Mouse (Mus musculus) heart, postnatal 10 days (tissue): ENCODE data around the gene Swap70. TPM values are rescaled to one million over a fixed set of nuclear protein-coding genes. Genes with fewer than 3 reads are reported as not detected.

ENCODE experiments used
- DNase-seq, 2 experiments: peaks; one replicate each; pipeline ENCODE4 v3.0.0; 2021
- intact Hi-C: fragments of 180-260 bp; cut with DNase I; formaldehyde crosslinking; loops from one replicate; pipeline ENCODE4 v1.15.1; 2025
- total RNA-seq, 2 experiments: library from RNA; stranded (reverse); gene quantifications; 2 replicates each; pipeline ENCODE4 v1.2.3; 2021

The Swap70 gene
- total RNA-seq, 2 experiments from 2014 or later: 19.8 to 21.5 TPM

DNA sequence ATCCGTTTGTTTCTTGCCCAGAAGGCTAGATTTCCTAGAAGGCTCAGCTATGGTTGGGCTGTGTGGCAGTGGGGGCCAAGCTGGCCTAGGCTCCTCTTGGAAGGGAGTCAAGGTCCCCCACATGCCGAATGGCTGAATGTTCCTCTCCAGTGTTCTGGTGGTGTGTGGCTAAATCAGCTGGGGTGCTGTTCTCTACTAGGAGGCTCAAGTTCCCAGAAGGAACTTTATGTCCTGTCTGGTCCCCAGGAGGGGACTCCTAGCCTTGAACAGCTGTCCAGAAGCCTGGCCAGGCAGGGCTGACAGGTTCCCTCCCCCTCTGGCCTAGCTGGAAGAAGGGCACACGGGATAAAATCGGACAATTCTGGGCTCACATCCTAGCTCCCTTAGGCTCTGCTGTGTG, 76.1 kb downstream of the Swap70 start:
- intact Hi-C loops: no loop called here
- DNase-seq: no peak

- no peak for DNase-seq
- intact Hi-C loops: no loop called here
These were observed 76.6 kb downstream of the Swap70 start for GRCm38 (mm10) chr7:110298090-110298489.

DNA sequence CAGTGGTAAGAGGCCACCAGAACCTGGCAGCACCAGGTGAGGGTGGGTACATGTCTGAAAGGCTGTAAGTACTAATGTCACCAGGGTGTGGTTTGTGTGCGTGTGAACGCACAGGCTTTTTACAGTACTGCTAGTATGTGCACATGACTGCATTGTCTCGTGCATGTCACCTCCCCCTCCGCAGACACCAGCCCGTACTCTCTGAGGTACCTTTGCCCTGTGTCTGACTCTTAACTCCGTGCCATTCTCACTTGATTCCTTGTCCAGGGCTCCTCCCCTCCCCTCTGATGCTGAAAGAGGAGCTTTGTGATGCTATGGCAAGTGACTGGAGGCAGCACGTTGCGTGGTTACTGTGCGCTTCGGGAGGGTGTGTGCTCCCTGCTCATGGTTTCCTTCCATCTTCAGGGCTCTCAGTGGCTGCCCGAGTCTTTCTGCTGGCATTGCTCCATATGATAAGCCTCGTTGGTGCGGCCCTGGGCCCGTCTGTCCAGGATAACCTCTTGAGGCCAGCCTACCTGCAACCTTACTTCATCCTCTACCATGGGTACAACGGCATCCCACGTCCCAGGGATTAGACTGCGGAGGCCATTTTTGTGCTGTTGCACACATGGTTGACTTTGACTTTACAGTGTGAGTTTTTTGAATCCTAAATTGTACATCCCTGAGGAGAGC, 77.4 kb downstream of the Swap70 start:
- no peak for DNase-seq
- intact Hi-C loops: no loop called here

DNA sequence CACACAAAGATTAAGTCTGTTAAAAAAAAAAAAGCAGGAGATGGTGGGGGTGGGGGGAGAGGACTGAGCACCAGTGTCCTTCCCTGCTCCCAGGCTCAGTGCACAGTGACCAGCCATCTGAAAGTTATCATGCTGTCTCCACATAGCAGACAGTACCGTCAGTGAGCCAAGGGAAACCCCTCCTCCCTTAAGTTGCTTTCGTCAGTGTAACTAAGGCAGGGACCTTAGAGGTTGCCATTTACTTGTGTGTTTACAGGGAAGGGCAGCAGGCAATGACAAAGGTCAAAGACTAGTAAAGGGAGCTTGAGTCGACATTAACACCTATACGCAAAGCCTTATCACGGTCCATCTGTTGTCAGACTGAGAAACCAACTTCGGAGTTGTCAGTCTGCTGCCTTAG, 81.4 kb downstream of the Swap70 start:
- no peak for DNase-seq
- intact Hi-C loops: no loop called here

DNA sequence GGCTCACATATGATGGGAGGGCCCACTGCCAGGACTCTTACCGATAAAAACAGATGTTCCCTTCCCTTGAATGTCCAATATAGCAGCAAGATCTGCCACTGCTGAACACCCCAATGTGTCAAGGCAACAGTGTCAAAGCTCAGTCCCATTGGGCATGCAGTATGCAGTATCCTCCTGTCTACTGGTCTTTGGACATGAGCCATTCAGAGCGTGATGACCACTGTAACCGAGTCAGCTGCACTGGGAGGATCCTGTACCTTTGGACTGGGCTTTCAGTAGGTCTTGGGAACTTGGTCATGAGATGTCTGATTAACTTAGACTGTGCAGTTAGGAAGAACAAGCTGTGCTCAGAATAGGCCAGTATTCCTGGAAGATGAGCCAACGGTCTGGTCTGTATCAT, 84.0 kb downstream of the Swap70 start:
- intact Hi-C loops: no loop called here
- no peak for DNase-seq

- DNase-seq: no peak
- intact Hi-C loops: no loop called here
These were observed 84.8 kb downstream of the Swap70 start for GRCm38 (mm10) chr7:110306281-110306680.

DNA sequence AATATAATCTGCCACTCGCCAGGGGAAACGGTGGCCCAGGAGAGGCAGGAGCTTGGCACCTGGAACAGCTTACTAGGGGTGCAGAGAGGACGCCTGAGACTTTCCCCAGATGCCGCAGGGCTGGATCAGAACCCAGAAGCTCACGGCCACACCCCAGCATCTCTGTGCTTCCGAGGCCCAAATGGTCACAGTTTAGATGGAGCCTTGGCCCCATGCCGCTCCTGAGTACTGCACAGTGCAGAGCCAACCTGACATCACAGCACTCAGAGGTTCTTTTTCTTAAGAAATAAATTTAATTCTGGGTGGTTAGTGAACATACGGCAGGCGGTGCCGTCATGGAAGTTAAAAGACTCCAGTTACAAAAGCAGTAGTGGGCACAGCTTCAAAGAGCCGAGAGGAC, 86.2 kb downstream of the Swap70 start:
- intact Hi-C loops: no loop called here
- no peak for DNase-seq

DNA sequence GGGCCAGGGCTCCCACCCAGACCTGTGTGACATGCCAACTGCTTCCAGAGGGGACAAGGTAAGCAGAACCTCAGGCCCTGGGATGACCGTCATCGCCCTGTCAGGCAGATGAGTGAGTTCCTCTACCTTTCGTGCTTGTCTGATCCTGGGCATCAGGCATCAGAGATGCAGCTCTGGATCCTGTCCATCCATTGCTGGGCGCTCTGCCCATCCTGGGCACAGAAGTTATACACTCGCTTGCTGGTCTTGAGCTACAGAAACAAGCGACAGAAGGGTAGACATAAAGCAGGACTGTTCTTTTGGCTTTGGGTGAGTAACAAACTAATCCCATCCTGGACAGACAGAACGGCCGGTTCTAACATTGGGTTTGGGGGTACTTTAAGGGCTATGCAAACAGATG, 87.7 kb downstream of the Swap70 start:
- intact Hi-C loops: no loop called here
- DNase-seq: no peak

GRCm38 (mm10) chr7:110313392-110314055, 92.0 kb downstream of the Swap70 start:
- DNase-seq: no peak
- intact Hi-C loops: no loop called here

DNA sequence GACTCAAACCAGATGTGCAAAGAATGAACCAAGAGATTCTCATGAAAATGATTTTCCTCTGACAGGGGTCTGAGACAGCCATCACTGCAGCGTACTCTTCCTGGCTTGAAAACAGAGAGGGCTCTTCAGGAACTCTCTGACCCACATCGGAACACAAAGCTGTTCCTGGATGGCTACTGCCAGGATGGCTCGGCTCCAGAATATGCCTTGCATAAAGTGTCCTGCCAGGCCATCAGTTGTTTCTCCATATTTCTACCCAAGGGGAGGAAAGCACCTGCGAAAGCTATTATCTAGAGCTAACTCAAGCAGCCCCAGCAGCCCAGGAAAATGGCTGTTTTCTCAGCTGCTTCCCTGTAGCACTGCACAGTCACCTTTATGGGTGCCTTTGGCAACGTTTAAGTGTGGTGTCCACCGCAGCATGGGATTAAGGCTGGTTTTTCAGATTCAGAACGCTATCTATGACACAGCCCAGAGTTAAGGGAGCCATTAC, 92.9 kb downstream of the Swap70 start:
- no peak for DNase-seq
- intact Hi-C loops: no loop called here

GRCm38 (mm10) chr7:110315352-110315751, 93.8 kb downstream of the Swap70 start:
- no peak for DNase-seq
- intact Hi-C loops: no loop called here

- DNase-seq: no peak
- intact Hi-C loops: no loop called here
These were observed 95.9 kb downstream of the Swap70 start for GRCm38 (mm10) chr7:110317412-110317811.

DNA sequence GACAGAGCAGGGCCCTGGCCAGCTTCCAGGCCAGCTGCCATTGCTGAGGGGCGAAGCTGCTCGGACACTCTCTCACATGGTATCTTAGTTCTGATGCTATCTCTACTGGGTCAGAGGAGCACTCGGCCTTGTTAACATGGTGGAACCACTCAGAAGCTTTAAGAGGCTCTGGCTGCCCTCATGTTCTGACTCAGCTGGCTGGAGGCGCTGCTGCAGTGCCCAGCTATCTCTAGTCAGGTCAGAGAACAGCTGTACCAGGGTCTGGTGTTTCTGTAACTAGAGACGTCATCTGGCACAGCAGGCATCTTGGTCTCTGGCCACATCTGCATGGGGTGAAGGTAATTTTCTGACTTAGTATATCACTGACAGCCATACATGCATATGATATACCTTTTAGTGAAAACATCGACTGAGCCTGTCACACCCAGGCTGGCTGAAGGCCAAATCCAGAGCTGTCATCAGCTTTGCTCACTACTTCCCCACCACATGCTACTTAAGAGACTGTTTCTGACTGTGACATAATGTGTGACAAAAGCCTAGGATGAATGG, 97.5 kb downstream of the Swap70 start:
- intact Hi-C loops: no loop called here
- peak; percentile 45 to 50 for DNase-seq

- no peak for DNase-seq
- intact Hi-C loops: no loop called here
These were observed 99.6 kb downstream of the Swap70 start for GRCm38 (mm10) chr7:110321106-110321505.

- intact Hi-C loops: no loop called here
- DNase-seq: no peak
These were observed 103.3 kb downstream of the Swap70 start for GRCm38 (mm10) chr7:110324852-110325251.

GRCm38 (mm10) chr7:110325381-110326110, 104.0 kb downstream of the Swap70 start:
- intact Hi-C loops: no loop called here
- no peak for DNase-seq

Other genes with a start within 250 kb of the Swap70 start
- gene Tmem41b, start 234.8 kb upstream of the Swap70 start, total RNA-seq: 10 to 100 TPM; 51.5 to 60.6 TPM
- gene Ipo7, start 203.4 kb upstream of the Swap70 start, total RNA-seq: 10 to 100 TPM; 89.1 to 98.3 TPM
- gene Zfp143, start 160.5 kb upstream of the Swap70 start, total RNA-seq: 10 to 100 TPM; 11.0 to 12.3 TPM
- 10 to 100 TPM; 20.5 to 30.7 TPM for gene Wee1, start 99.7 kb upstream of the Swap70 start, total RNA-seq